Mouse (Mus musculus) G1E (cell line): ENCODE measurements at regions not wholly inside any gene's neighbourhood (a gene's known extent, or its start where the extent isn't known, plus 50 kb on each side); places are given as distances from the start of the nearest gene placed in this dataset.

Experiments
- ATAC-seq: 2 replicates; pipeline ENCODE4 v1.8.0; 2016; ENCODE audit warnings: mild to moderate bottlenecking; ENCODE audit not compliant: insufficient number of reproducible peaks, poor library complexity, low FRiP score, severe bottlenecking; ENCODE audit errors: extremely low read depth
- DNase-seq: peaks from one replicate; pipeline ENCODE4 v3.0.0; 2012; ENCODE audit warnings: low spot score
- H3K27me3 ChIP-seq: 2 replicates; pipeline ENCODE4 v1.6.1; 2012; ENCODE audit warnings: mild to moderate bottlenecking, low read length, inconsistent platforms; ENCODE audit not compliant: insufficient read depth
- H3K36me3 ChIP-seq: replicated peaks from 2 replicates; pipeline ENCODE3; 2012; ENCODE audit warnings: mild to moderate bottlenecking, inconsistent platforms
- H3K4me1 ChIP-seq: 2 replicates; pipeline ENCODE4 v1.6.1; 2012; ENCODE audit warnings: low read depth, low read length, inconsistent platforms, mixed read lengths; ENCODE audit not compliant: insufficient read depth
- H3K4me3 ChIP-seq: 2 replicates; pipeline ENCODE4 v1.5.1; 2012; ENCODE audit warnings: low read depth, mild to moderate bottlenecking, inconsistent platforms, low read length, moderate library complexity, mixed read lengths
- H3K9me3 ChIP-seq: replicated peaks from 2 replicates; pipeline ENCODE4 v1.6.1; 2012; ENCODE audit warnings: inconsistent platforms
- CTCF ChIP-seq: IDR thresholded peaks from 2 replicates; pipeline ENCODE4 v1.5.1; 2012; ENCODE audit warnings: low read depth, low read length, inconsistent platforms, mixed read lengths
- GATA1 ChIP-seq: IDR thresholded peaks from 2 replicates; pipeline ENCODE4 v1.6.1; 2012; ENCODE audit warnings: borderline replicate concordance, low read length, inconsistent platforms, mixed read lengths
- GATA2 ChIP-seq: IDR thresholded peaks from 2 replicates; pipeline ENCODE4 v1.6.1; 2012; ENCODE audit warnings: low read depth, low read length, inconsistent platforms, borderline replicate concordance
- POLR2AphosphoS5 ChIP-seq: IDR thresholded peaks from 2 replicates; pipeline ENCODE4 v1.6.1; 2012; ENCODE audit warnings: low read depth, low read length, inconsistent platforms; ENCODE audit not compliant: insufficient replicate concordance
- TAL1 ChIP-seq: conservative IDR thresholded peaks from 2 replicates; pipeline ENCODE4 v1.6.1; 2012; ENCODE audit warnings: low read depth, low read length, inconsistent platforms, mixed read lengths

- no peak for DNase-seq
- no peaks in the 10 kb centered on the region for H3K36me3 ChIP-seq
- H3K9me3 ChIP-seq, result no peaks in the 10 kb centered on the region
- no peak for ATAC-seq
- no peaks in the 10 kb centered on the region; the same call in 1 of the 2 replicates for H3K4me1 ChIP-seq
- no peak overlapping the region for H3K4me3 ChIP-seq
- peaks cover 2% of the 10 kb centered on the region for H3K27me3 ChIP-seq
- TF ChIP-seq POLR2AphosphoS5, result no peak
- no peak for TF ChIP-seq GATA2
- TF ChIP-seq GATA1, result no peak
- TF ChIP-seq TAL1, result no peak
- TF ChIP-seq CTCF, result no peak
These were observed 163.2 kb upstream of the Olig3 start for GRCm38 (mm10) chr10:19192971-19193758.

- Histone ChIP-seq H3K9me3 (no peaks in the 10 kb centered on the region), H3K27me3 (peaks cover 3% of the 10 kb centered on the region), H3K4me3 (no peak overlapping the region), H3K36me3 (no peaks in the 10 kb centered on the region), H3K4me1 (no peaks in the 10 kb centered on the region; the same call in 1 of the 2 replicates)
- ATAC-seq (no peak), DNase-seq (no peak)
- TF ChIP-seq POLR2AphosphoS5 (no peak), GATA2 (no peak), CTCF (no peak), GATA1 (no peak)
These were observed 164.1 kb upstream of the Olig3 start for GRCm38 (mm10) chr10:19192221-19192620.

- H3K9me3 ChIP-seq, result no peaks in the 10 kb centered on the region
- TF ChIP-seq GATA1 (no peak), TAL1 (no peak), GATA2 (no peak), POLR2AphosphoS5 (no peak), CTCF (no peak)
- H3K36me3 ChIP-seq, result no peaks in the 10 kb centered on the region
- no peak overlapping the region for H3K4me3 ChIP-seq
- peaks cover 7% of the 10 kb centered on the region for H3K4me1 ChIP-seq
- no peak for ATAC-seq
- peaks cover 3% of the 10 kb centered on the region for H3K27me3 ChIP-seq
- DNase-seq, result no peak
These were observed 168.1 kb upstream of the Olig3 start for GRCm38 (mm10) chr10:19188082-19188742.

GRCm38 (mm10) chr10:19187716-19188081 lies 168.6 kb upstream of the Olig3 start:
- H3K36me3 ChIP-seq, result no peaks in the 10 kb centered on the region
- DNase-seq (no peak), ATAC-seq (no peak)
- TF ChIP-seq GATA1, result no peak
- H3K4me3 ChIP-seq, result no peak overlapping the region
- H3K4me1 ChIP-seq, result peaks cover 7% of the 10 kb centered on the region
- H3K9me3 ChIP-seq, result no peaks in the 10 kb centered on the region
- peaks cover 3% of the 10 kb centered on the region for H3K27me3 ChIP-seq

- TF ChIP-seq TAL1 (no peak), GATA2 (no peak), POLR2AphosphoS5 (no peak), CTCF (no peak), GATA1 (no peak)
- DNase-seq, result no peak
- Histone ChIP-seq H3K4me1 (peaks cover 7% of the 10 kb centered on the region), H3K36me3 (no peaks in the 10 kb centered on the region), H3K27me3 (peaks cover 3% of the 10 kb centered on the region), H3K4me3 (no peak overlapping the region), H3K9me3 (no peaks in the 10 kb centered on the region)
- no peak for ATAC-seq
These were observed 169.2 kb upstream of the Olig3 start for GRCm38 (mm10) chr10:19187084-19187615.

- no peak for TF ChIP-seq TAL1
- TF ChIP-seq CTCF, result peak; percentile 82
- Histone ChIP-seq H3K36me3 (no peaks in the 10 kb centered on the region), H3K4me3 (peak overlapping the region; percentile 27; the same call in 1 of the 2 replicates), H3K4me1 (peaks cover 7% of the 10 kb centered on the region), H3K9me3 (no peaks in the 10 kb centered on the region), H3K27me3 (peaks cover 3% of the 10 kb centered on the region)
- peak; percentile 49; the same call in 1 of the 2 replicates for ATAC-seq
- DNase-seq, result peak; percentile 44
These were observed 170.3 kb upstream of the Olig3 start for GRCm38 (mm10) chr10:19185790-19186581.
